Mouse (Mus musculus): ENCODE results near the gene Nos1ap. TPM values are rescaled to one million over a fixed set of nuclear protein-coding genes. Genes with fewer than 3 reads are reported as not detected.

The Nos1ap gene
- total RNA-seq, 2 experiments from 2014 or later = 22.2 to 27.3 TPM

GRCm38 (mm10) chr1:170550649-170551440 is 38.8 kb downstream of the Nos1ap start:
- intact Hi-C loops (cut with DNase I) = no loop called here
- peak; percentile 29 to 41 for DNase-seq

- DNase-seq = no peak
- intact Hi-C loops (cut with DNase I) = no loop called here
Observed at GRCm38 (mm10) chr1:170549059-170549458, 40.6 kb downstream of the Nos1ap start.

- intact Hi-C loops (cut with DNase I) = no loop called here
- no peak for DNase-seq
Observed at GRCm38 (mm10) chr1:170548192-170548795, 41.4 kb downstream of the Nos1ap start.

- DNase-seq = no peak
- intact Hi-C loops (cut with DNase I) = no loop called here
Observed at GRCm38 (mm10) chr1:170546297-170546696, 43.4 kb downstream of the Nos1ap start.

- DNase-seq = no peak
- intact Hi-C loops (cut with DNase I) = no loop called here
Observed at GRCm38 (mm10) chr1:170545286-170545685, 44.4 kb downstream of the Nos1ap start.

- intact Hi-C loops (cut with DNase I) = no loop called here
- no peak for DNase-seq
Observed at GRCm38 (mm10) chr1:170539507-170539906, 50.2 kb downstream of the Nos1ap start.

GRCm38 (mm10) chr1:170538481-170539061 is 51.1 kb downstream of the Nos1ap start:
- DNase-seq = peak in 1 of 2 experiments; percentile 34
- intact Hi-C loops (cut with DNase I) = no loop called here

GRCm38 (mm10) chr1:170536344-170536743 is 53.3 kb downstream of the Nos1ap start:
- intact Hi-C loops (cut with DNase I) = no loop called here
- DNase-seq = no peak

- intact Hi-C loops (cut with DNase I) = no loop called here
- DNase-seq = no peak
Observed at GRCm38 (mm10) chr1:170535221-170535620, 54.4 kb downstream of the Nos1ap start.

- no peak for DNase-seq
- intact Hi-C loops (cut with DNase I) = no loop called here
Observed at GRCm38 (mm10) chr1:170531286-170531685, 58.4 kb downstream of the Nos1ap start.

GRCm38 (mm10) chr1:170530456-170530855 is 59.2 kb downstream of the Nos1ap start:
- DNase-seq = no peak
- intact Hi-C loops (cut with DNase I) = no loop called here

- intact Hi-C loops (cut with DNase I) = no loop called here
- DNase-seq = no peak
Observed at GRCm38 (mm10) chr1:170522891-170523290, 66.8 kb downstream of the Nos1ap start.

GRCm38 (mm10) chr1:170521520-170522205 is 68.0 kb downstream of the Nos1ap start:
- intact Hi-C loops (cut with DNase I) = no loop called here
- DNase-seq = peak in 1 of 2 experiments; percentile 18

- intact Hi-C loops (cut with DNase I) = no loop called here
- DNase-seq = no peak
Observed at GRCm38 (mm10) chr1:170520206-170520605, 69.5 kb downstream of the Nos1ap start.

- intact Hi-C loops (cut with DNase I) = no loop called here
- no peak for DNase-seq
Observed at GRCm38 (mm10) chr1:170519631-170520030, 70.0 kb downstream of the Nos1ap start.

GRCm38 (mm10) chr1:170516182-170516581 is 73.5 kb downstream of the Nos1ap start:
- intact Hi-C loops (cut with DNase I) = no loop called here
- no peak for DNase-seq

- intact Hi-C loops (cut with DNase I) = no loop called here
- DNase-seq = no peak
Observed at GRCm38 (mm10) chr1:170515455-170515854, 74.2 kb downstream of the Nos1ap start.

- intact Hi-C loops (cut with DNase I) = no loop called here
- DNase-seq = no peak
Observed at GRCm38 (mm10) chr1:170514226-170514625, 75.4 kb downstream of the Nos1ap start.

GRCm38 (mm10) chr1:170512429-170513097 is 77.1 kb downstream of the Nos1ap start:
- DNase-seq = no peak
- intact Hi-C loops (cut with DNase I) = no loop called here

- intact Hi-C loops (cut with DNase I) = no loop called here
Observed at GRCm38 (mm10) chr1:170510595-170511240, 78.9 kb downstream of the Nos1ap start.

More at GRCm38 (mm10) chr1:170510595-170511240, 78.9 kb downstream of the Nos1ap start:
- DNase-seq = no peak
